Mouse (Mus musculus) small intestine, adult 2 months (tissue): ENCODE data around the gene Vstm5.

ENCODE experiments used
- CTCF ChIP-seq: fragments of 200-500 bp; IDR thresholded peaks from 2 replicates; pipeline ENCODE4 v1.5.1; 2012; ENCODE audit warnings: low read depth, mild to moderate bottlenecking, control low read depth, inconsistent platforms, low read length, moderate library complexity, mixed read lengths; ENCODE audit not compliant: insufficient replicate concordance, insufficient read length; ENCODE audit errors: extremely low read depth
- POLR2A ChIP-seq: fragments of 200-500 bp; IDR thresholded peaks from 2 replicates; pipeline ENCODE4 v1.6.1; 2012; ENCODE audit warnings: low read depth, mild to moderate bottlenecking, control low read depth, inconsistent platforms, low read length, moderate library complexity

DNA sequence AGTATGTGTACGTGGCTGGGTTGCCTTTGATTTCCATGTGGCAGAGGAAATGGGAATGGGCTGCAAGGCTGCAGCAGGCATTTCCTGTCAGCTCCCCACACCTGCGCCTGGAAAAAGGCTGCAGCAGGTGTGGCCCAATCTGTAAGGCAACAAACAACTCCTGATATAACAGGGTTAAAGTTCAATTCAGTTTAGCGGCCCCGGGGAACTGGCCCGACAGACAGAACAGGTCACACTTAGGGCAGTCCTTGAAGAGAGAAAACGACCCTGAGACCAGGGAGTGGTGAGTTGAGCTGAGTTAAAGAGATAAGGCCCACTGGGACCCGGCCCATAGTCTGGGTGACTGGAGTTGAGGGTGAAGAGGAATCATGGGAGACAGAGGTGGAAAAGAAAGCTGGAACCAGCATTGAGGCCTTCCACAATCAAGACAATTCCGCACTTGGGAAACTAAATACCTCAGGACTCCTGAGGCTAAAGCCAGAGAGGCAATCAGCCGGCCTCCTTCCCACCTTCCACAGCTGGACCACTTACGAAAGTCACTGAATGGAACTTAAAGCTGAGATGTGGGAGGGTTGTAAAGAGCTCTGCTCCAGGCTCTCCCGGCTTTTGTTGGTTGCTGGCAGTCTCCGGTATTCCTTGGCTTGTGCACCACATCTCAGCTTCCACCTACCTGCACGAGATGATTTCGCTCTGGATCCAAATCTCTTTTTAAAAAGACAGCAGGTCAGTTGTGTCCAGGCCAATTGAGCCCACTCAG, 6.7 kb downstream of the Vstm5 start:
- TF ChIP-seq POLR2A (no peak; the same call in 1 of the 2 replicates), CTCF (no peak)
